Mouse (Mus musculus) cerebellum, postnatal 36 days (tissue): ENCODE data around the gene Ccdc169.
"Not testable (repeated sequence)": the region's sequence is repeated elsewhere in the genome, so short reads cannot be mapped to it uniquely, and the experiment has no call there.

Source experiments
- DNase-seq, 2 experiments: peaks; one replicate each; pipeline ENCODE4 v3.0.0; 2021 to 2022; ENCODE audit warnings: mixed read lengths in 2 of 2

Ccdc169 gene

GRCm38 (mm10) chr3:55203621-55204020 lies 66.5 kb downstream of the Ccdc169 start:
- not testable (repeated sequence) for DNase-seq

- no peak for DNase-seq
Measured at GRCm38 (mm10) chr3:55206413-55206812, 69.3 kb downstream of the Ccdc169 start.

GRCm38 (mm10) chr3:55207665-55208064 lies 70.5 kb downstream of the Ccdc169 start:
- DNase-seq, result no peak

- DNase-seq, result no peak
Measured at GRCm38 (mm10) chr3:55212254-55212653, 75.1 kb downstream of the Ccdc169 start.

GRCm38 (mm10) chr3:55213785-55214184 lies 76.6 kb downstream of the Ccdc169 start:
- no peak for DNase-seq

- DNase-seq, result no peak
Measured at GRCm38 (mm10) chr3:55214413-55214812, 77.3 kb downstream of the Ccdc169 start.

GRCm38 (mm10) chr3:55222502-55222901 lies 85.4 kb downstream of the Ccdc169 start:
- DNase-seq, result no peak
